Mouse (Mus musculus) brain, embryonic 14.5 days (tissue): ENCODE results near the gene Htra1.

ENCODE experiments used
- CTCF ChIP-seq: fragments of 200-500 bp; IDR thresholded peaks from 2 replicates; pipeline ENCODE4 v1.5.1; 2012; ENCODE audit warnings: inconsistent platforms, mild to moderate bottlenecking, moderate library complexity, borderline replicate concordance; ENCODE audit not compliant: insufficient read depth, insufficient read length; ENCODE audit errors: extremely low read depth
- POLR2A ChIP-seq: fragments of 200-500 bp; IDR thresholded peaks from 2 replicates; pipeline ENCODE4 v1.6.1; 2012; ENCODE audit warnings: mild to moderate bottlenecking, inconsistent platforms, borderline replicate concordance; ENCODE audit not compliant: poor library complexity, insufficient read depth, insufficient read length, severe bottlenecking; ENCODE audit errors: extremely low read depth

- TF ChIP-seq POLR2A (no peak), CTCF (no peak)
Observed at GRCm38 (mm10) chr7:130985193-130985592, 49.3 kb downstream of the Htra1 start.
